Mouse (Mus musculus): ENCODE measurements around the gene Ndufb11. TPM values are rescaled to one million over a fixed set of nuclear protein-coding genes. Genes with fewer than 3 reads are reported as not detected.

The Ndufb11 gene
- 175 TPM for polyA plus RNA-seq (2017; shearing (Covaris generic))

DNA sequence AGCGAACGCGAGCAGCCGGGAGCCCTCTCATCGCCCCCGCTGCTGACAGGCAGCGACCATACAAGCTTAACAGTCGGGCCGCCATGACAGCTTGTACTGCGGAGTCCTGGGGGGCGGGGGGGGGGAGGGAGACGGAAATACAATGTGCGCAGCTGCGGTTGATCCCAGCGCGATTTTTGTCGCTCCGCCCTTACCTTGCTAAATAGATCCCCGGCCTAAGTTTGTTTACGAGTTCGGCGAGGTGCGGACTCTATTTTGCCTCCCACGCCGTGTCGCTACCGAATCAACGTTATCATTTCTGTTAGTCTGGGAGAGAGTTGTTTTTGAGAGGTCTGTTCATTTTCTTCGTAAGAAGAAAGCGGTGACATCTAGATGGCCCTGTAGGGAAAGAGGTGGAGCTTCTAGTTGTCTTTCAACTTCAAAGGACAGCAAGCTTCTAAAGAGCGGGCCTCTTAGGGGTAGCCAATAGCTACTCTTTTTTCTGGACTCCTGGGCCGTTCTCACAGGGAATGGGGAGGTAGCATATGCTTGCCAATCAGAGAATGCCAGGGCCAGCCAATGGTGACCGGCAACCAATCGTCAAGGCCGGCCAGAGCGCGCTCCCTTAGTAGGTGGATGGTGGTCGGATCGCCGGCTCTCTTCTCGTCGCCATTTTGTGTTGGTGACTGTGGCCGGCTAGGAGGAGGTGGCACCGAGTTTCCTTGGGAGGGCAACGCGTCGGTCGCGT lies at the start of gene Ndufb11, which contains the start of gene Rbm10:
Gene Ndufb11, minus strand, starts transcription at position 444 of the 727 bp plus-strand sequence.
Gene Rbm10, plus strand, starts transcription at position 328 of the 727 bp plus-strand sequence.

DNA sequence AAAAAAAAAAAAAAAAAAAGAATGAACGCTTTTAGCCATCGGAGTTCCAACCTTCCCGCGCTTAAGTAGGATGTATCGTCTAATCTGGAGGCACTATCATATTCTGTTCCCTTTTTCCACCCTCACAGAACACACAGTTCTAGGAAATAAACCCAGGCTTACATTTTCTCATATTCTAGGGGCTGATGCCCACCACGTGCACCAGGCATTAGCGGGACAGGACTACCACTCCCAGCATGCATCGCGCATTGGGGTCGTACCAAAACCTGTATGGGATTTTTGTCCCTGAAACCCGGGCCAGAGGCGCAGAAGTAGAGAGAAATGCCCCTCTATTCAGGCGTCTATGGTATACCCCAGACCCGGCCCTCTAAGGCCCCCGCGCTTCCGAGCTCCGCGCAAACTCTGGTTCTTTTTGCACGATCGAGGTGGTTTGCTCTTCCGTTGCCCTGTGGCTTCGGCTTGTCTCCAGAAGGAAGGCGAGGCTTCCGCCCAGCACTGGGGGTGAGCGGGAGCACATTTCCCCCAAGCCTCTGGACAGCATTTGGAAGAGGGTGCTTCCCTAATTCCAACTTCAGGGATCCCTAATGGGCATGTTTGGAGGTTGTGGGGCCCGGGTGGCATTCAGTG lies 40.7 kb upstream of the Ndufb11 start, which contains the start of gene Uba1:
Gene Uba1, plus strand, starts transcription at position 301 of the 627 bp plus-strand sequence.

Other genes with a start within 250 kb of the Ndufb11 start
- 3.5 TPM for gene Jade3, start 191.9 kb downstream of the Ndufb11 start, polyA plus RNA-seq (2017; shearing (Covaris generic))
- gene Rgn, start 67.8 kb downstream of the Ndufb11 start, polyA plus RNA-seq (2017; shearing (Covaris generic)) = not detected
- 65.1 TPM for gene Rbm10, start 116 bp downstream of the Ndufb11 start, polyA plus RNA-seq (2017; shearing (Covaris generic))
- gene Uba1, start 40.7 kb upstream of the Ndufb11 start, polyA plus RNA-seq (2017; shearing (Covaris generic)) = 238 TPM
- 85.5 TPM for gene Cdk16, start 70.3 kb upstream of the Ndufb11 start, polyA plus RNA-seq (2017; shearing (Covaris generic))
- 17.7 TPM for gene Usp11, start 86.3 kb upstream of the Ndufb11 start, polyA plus RNA-seq (2017; shearing (Covaris generic))
- 171 TPM for gene Araf, start 180.2 kb upstream of the Ndufb11 start, polyA plus RNA-seq (2017; shearing (Covaris generic))